Mouse (Mus musculus) B cell, adult 67 days (primary cell): ENCODE measurements around the gene Nudt4. TPM values are rescaled to one million over a fixed set of nuclear protein-coding genes. Genes with fewer than 3 reads are reported as not detected.

Source experiments
- total RNA-seq, 2 experiments: library from RNA; stranded (reverse); gene quantifications; 4 replicates each; pipeline ENCODE4 v1.2.4; 2023

Gene Nudt4
- 10 to 100 TPM; 15.8 to 20.3 TPM for total RNA-seq

GRCm38 (mm10) chr10:95563851-95564845 is at the start of gene Nudt4:
Nudt4 (minus strand) TSS chr10:95564146.

GRCm38 (mm10) chr10:95514656-95515292 is 49.2 kb downstream of the Nudt4 start, which contains the start of gene Ube2n:
Ube2n (plus strand) TSS chr10:95515145.

GRCm38 (mm10) chr10:95501463-95502081 is 62.4 kb downstream of the Nudt4 start, which contains the start of gene Mrpl42:
Mrpl42 (minus strand) TSS chr10:95501940.

Other genes starting within 250 kb of the Nudt4 start
- gene Cradd, start 240.0 kb downstream of the Nudt4 start, total RNA-seq: 10 to 100 TPM; 14.4 to 20.7 TPM
- gene Socs2, start 147.0 kb downstream of the Nudt4 start, total RNA-seq: 1 to 10 TPM; 3.3 to 3.5 TPM
- gene Mrpl42, start 62.2 kb downstream of the Nudt4 start, total RNA-seq: 10 to 100 TPM; 37.8 to 40.9 TPM
- 10 to 100 TPM; 84.6 to 99.2 TPM for gene Ube2n, start 49.0 kb downstream of the Nudt4 start, total RNA-seq
- gene Anapc15-ps, start 109.3 kb upstream of the Nudt4 start, total RNA-seq: not detected